Mouse (Mus musculus) liver, adult 2 months (tissue): ENCODE data around the gene Zfp3.

Experiments
- CTCF ChIP-seq: fragments of 200-500 bp; IDR thresholded peaks from 2 replicates; pipeline ENCODE4 v1.5.1; 2011; ENCODE audit warnings: low read depth, low read length, control low read depth
- POLR2A ChIP-seq: fragments of 200-500 bp; IDR thresholded peaks from 2 replicates; pipeline ENCODE4 v1.6.1; 2011; ENCODE audit warnings: low read length, control low read depth; ENCODE audit not compliant: insufficient read depth; ENCODE audit errors: extremely low read depth

GRCm38 (mm10) chr11:70737749-70738148, 26.3 kb upstream of the Zfp3 start:
- TF ChIP-seq CTCF (no peak), POLR2A (no peak)
